Mouse (Mus musculus) lung, postnatal 0 days (tissue): ENCODE data around the gene Adam19. TPM values are rescaled to one million over a fixed set of nuclear protein-coding genes. Genes with fewer than 3 reads are reported as not detected.
A peak's percentile ranks its signal among the peaks of the same experiment; 100 is the strongest.
"Not testable (repeated sequence)": the region's sequence is repeated elsewhere in the genome, so short reads cannot be mapped to it uniquely, and the experiment has no call there.

Experiments used
- ATAC-seq: fragments of 200-750 bp; cut with Nextera tagmentation; 2 replicates; pipeline ENCODE4 v1.8.0; 2017; ENCODE audit warnings: moderate library complexity
- DNase-seq: peaks from one replicate; pipeline ENCODE4 v3.0.0-alpha.2; 2016; ENCODE audit warnings: low spot score
- H3K27ac ChIP-seq: fragments of 300-500 bp; sonication (generic); 2 replicates; pipeline ENCODE4 v1.5.1; 2014; ENCODE audit warnings: antibody characterized with exemption, mild to moderate bottlenecking, low read length, mixed read lengths
- H3K27me3 ChIP-seq: fragments of 300-500 bp; sonication (generic); replicated peaks from 2 replicates; pipeline ENCODE4 v1.6.1; 2014; ENCODE audit warnings: low read length, mixed read lengths; ENCODE audit not compliant: insufficient read depth
- H3K36me3 ChIP-seq: fragments of 300-500 bp; sonication (generic); 2 replicates; pipeline ENCODE4 v1.6.1; 2014; ENCODE audit warnings: low read length, mixed read lengths; ENCODE audit not compliant: insufficient read depth
- H3K4me1 ChIP-seq: fragments of 300-500 bp; sonication (generic); 2 replicates; pipeline ENCODE4 v1.6.1; 2014; ENCODE audit warnings: antibody characterized with exemption, low read depth, low read length, mixed read lengths; ENCODE audit not compliant: insufficient read depth
- H3K4me2 ChIP-seq: fragments of 300-500 bp; sonication (generic); replicated peaks from 2 replicates; pipeline ENCODE4 v1.6.1; 2014; ENCODE audit warnings: low read depth, mild to moderate bottlenecking, low read length, moderate library complexity, mixed read lengths
- H3K4me3 ChIP-seq: fragments of 300-500 bp; sonication (generic); 2 replicates; pipeline ENCODE4 v1.5.1; 2014; ENCODE audit warnings: low read depth, low read length
- H3K9ac ChIP-seq: fragments of 300-500 bp; sonication (generic); replicated peaks from 2 replicates; pipeline ENCODE4 v1.6.1; 2014; ENCODE audit warnings: low read depth, mild to moderate bottlenecking
- H3K9me3 ChIP-seq: fragments of 300-500 bp; sonication (generic); 2 replicates; pipeline ENCODE4 v1.6.1; 2016; ENCODE audit warnings: low read length, mixed read lengths
- CTCF ChIP-seq: IDR thresholded peaks from 2 replicates; pipeline ENCODE4 v1.5.1; 2016; ENCODE audit warnings: antibody characterized with exemption, mild to moderate bottlenecking
- EP300 ChIP-seq: IDR thresholded peaks from 2 replicates; pipeline ENCODE4 v1.6.1; 2016; ENCODE audit warnings: antibody characterized with exemption, mild to moderate bottlenecking, control low read depth
- WGBS: fragments of 180-500 bp; shearing (Covaris S2); extraction: QIAGEN DNeasy Blood & Tissue Kit; methylation state at CpG from one replicate; pipeline ENCODE4 v1.1.7; 2014; 5-methylcytosine and 5-hydroxymethylcytosine counted together
- polyA plus RNA-seq: library from polyadenylated mRNA; unstranded; fragments of >200 nt; fragmentation: Nextera tagmentation; extraction: Ambion mirVana; gene quantifications from 2 replicates; pipeline ENCODE4 v1.2.1, GENCODE M21; 2015

Adam19 gene
- polyA plus RNA-seq, 1 experiment from 2014 or later, result 11.4 TPM

DNA sequence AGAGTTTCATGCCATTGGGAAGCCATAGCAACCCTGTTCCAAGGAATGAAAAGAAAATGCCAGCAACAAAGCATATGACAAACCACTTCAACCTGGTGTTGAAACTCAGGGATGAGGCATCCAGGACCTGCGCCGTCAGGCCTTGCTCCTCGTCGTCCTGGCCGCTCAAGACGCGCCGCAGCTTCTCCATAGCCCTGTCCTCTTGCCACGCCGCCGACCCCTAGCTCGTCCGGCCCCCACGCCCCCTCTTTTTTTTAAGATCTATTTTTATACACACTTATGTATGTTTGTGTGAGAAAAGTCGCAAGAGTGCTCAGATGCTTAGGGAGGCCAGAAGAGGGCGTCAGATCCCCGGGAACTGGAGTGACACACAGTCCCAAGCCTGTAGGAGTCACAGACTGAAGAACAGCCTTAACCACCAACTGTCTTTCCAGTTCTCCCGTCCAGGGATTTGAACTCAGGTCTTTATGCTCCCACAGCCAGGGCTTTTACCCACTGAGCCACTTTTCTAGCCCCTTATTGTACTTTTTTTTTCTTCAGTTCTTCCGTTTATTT, 3.6 kb upstream of the Adam19 start, which contains the start of gene Gm12166:
Gene Gm12166, minus strand, starts transcription at position 217 of the 555 bp plus-strand sequence.
- H3K27ac ChIP-seq, H3K36me3 ChIP-seq, H3K4me3 ChIP-seq, H3K9ac ChIP-seq, H3K9me3 ChIP-seq, H3K4me1 ChIP-seq, H3K27me3 ChIP-seq: not testable (repeated sequence)
- 29% methylated on average over 19 of the region's 19 CpGs for WGBS
- TF ChIP-seq CTCF, result peak; percentile 81
- peak; percentile 47; the same call in 1 of the 2 replicates for ATAC-seq
- H3K4me2 ChIP-seq, result 0 out of 2 replicates have a peak within 1 kb of the TSS, but pooled peaks have one; percentile 28
- peak; percentile 87 for DNase-seq

DNA sequence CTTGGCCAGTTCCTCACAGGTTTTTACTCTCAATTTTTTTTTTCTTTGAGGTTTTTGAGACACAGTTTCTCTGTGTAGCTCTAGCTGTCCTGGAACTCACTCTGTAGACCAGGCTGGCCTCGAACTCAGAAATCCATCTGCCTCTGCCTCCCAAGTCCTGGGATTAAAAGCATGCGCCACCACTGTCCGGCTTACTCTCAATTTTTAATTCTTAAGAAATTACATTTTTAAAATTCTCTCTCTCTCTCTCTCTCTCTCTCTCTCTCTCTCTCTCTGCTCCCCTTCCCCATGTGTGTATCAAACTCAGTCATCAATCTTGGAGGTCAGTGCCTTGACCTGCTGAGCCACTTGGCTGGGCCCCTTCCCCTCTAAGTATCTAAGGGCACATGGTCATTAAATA, 2.3 kb upstream of the Adam19 start:
- not testable (repeated sequence) for H3K27me3 ChIP-seq, H3K36me3 ChIP-seq, H3K4me1 ChIP-seq, H3K9me3 ChIP-seq, H3K27ac ChIP-seq, H3K4me3 ChIP-seq, ATAC-seq, H3K4me2 ChIP-seq, H3K9ac ChIP-seq, DNase-seq
- WGBS, result 93% methylated on average over 3 of the region's 3 CpGs

DNA sequence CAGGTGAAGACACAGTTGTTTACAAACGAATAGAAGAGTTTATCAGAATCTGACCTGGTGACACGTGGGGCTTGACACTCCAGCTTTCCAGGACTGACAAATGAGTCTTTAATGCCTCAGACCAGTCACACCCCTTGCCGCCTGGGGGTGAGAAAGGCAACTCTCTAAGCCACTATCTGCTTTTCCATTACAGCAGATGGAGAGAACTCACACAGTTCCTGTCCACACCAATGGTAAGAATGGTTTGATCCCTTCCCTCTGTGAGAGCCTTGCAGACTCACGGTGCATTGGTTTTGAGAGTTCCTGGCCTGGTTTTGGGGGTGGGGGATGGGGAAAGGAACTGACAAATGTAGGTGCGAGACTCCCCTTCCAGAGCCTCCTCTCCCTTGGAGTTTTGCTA, 1.5 kb upstream of the Adam19 start:
- DNase-seq, result no peak
- Histone ChIP-seq H3K27me3 (no peaks in the 10 kb centered on the region), H3K4me2 (no peak overlapping the region), H3K4me3 (no peak overlapping the region), H3K9ac (no peak overlapping the region), H3K36me3 (no peaks in the 10 kb centered on the region), H3K4me1 (no peaks in the 10 kb centered on the region; the same call in 1 of the 2 replicates), H3K27ac (no peak overlapping the region), H3K9me3 (no peaks in the 10 kb centered on the region)
- ATAC-seq, result no peak
- no peak for TF ChIP-seq CTCF
- no peak for TF ChIP-seq EP300
- 60% methylated on average over 5 of the region's 5 CpGs for WGBS

DNA sequence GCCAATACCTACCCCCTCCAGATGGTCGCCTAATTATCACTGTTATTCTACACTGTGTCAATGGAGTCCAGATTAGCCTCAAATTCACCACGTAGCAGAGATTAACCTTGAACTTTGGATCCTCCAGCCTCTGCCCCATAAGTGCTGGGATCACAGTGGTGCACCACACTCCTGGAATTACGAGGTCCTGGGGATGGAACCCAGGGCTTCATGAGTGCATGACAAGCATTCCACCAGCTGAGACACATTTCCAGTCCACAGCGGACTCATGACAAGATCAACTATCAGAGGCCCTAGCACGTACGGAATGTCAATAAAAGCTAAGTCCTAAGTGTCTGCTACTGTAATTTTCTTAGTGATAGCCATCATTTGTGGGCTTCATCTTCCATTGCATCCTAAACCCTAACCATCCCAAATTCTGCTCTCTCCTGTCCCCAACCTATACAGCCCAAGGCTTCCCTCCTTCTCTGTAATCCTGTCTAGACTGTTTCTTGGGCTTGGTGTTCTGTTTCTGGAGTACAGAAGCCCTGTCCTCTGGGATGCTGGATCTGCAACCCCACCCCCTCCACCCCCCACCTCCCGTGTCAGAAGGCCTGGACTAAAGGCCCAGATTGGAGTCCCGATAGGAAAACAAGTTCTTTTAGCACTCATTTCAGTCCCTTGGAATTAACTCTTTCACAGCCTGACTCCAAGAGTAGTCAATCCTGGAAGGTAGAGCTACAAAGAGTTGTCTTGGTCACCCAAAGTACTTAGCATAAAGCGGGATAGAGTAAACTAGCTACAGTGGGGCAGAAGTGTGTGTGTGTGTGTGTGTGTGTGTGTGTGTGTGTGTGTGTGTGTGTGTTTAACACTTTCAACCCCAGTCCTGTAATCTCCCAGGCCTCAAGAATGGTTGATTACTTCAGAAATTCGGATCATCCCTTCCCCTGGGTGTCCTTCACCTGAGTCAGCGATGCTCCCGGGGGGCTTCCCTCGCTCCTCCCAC, 589 bp upstream of the Adam19 start:
- peak; percentile 44 for DNase-seq
- Histone ChIP-seq H3K27ac (peak overlapping the region; percentile 81), H3K9ac (peak overlapping the region; percentile 83; the same call in 1 of the 2 replicates), H3K27me3 (no peaks in the 10 kb centered on the region), H3K4me3 (peak overlapping the region; percentile 66), H3K4me1 (peaks cover 3% of the 10 kb centered on the region; the same call in 1 of the 2 replicates), H3K9me3 (no peaks in the 10 kb centered on the region), H3K36me3 (no peaks in the 10 kb centered on the region), H3K4me2 (peak overlapping the region; percentile 72)
- no peak for TF ChIP-seq EP300
- TF ChIP-seq CTCF, result no peak
- 26% methylated on average over 12 of the region's 13 CpGs for WGBS
- ATAC-seq, result peak; percentile 10; the same call in 1 of the 2 replicates

DNA sequence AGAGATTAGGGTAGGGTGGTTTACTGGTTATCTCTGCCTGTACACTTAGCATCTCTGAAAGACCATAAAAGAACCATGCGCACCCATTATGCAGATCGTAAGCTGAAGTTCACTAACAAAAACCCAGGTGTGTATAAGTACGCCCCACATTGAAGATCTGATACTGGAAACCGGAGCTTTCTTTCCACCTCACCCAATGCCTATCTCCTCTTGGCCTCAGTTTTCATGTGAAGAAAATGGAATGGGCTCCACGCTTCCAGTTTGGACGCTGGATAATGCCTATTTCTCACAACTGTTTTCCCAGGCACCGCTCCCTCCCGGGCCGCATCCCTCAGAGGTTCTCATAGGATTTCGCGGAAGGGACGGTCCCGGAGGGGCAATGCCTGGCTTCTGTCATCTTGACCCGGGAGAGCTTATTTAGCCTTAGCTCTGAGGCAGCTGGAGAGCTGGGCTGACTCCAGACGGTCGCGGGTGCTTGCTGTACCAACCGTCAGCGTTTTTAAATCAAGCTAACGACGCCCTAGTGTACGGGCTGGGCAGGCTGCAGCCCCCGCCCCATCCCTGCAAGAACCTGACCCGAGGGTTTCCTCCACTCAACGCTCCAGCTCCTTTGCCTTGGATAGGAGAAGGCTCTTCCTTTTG, 1.1 kb downstream of the Adam19 start:
- H3K4me2 ChIP-seq, result peak overlapping the region; percentile 72
- TF ChIP-seq EP300 (no peak), CTCF (no peak)
- peak overlapping the region; percentile 66 for H3K4me3 ChIP-seq
- peak overlapping the region; percentile 81 for H3K27ac ChIP-seq
- peak; percentile 37 for DNase-seq
- H3K9me3 ChIP-seq, result no peaks in the 10 kb centered on the region
- peak; percentile 11 for ATAC-seq
- peaks cover 3% of the 10 kb centered on the region; the same call in 1 of the 2 replicates for H3K4me1 ChIP-seq
- WGBS, result 2% methylated on average over 25 of the region's 25 CpGs
- peak overlapping the region; percentile 83 for H3K9ac ChIP-seq
- no peaks in the 10 kb centered on the region for H3K27me3 ChIP-seq
- no peaks in the 10 kb centered on the region for H3K36me3 ChIP-seq

DNA sequence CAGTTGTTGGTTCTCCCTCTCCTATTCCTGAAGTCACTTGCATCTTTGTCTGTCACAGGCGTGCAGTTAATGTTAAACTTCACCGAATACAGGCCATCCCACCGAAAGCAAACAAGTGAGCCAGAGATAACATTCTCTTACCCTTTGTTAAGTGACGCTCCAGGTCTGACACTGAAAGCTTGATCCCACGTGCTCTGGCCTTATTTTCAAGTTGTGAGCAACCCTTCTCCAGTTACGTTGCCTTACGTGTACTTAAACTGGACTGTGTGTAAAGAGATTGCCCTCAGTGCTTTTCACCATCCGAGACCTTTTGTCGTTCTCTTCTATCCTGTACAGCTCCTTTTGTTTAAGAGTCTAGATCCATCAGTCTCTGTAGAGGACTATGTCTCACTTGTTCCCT, 2.2 kb downstream of the Adam19 start:
- WGBS, result 26% methylated on average over 9 of the region's 9 CpGs
- peak overlapping the region; percentile 8; the same call in 1 of the 2 replicates for H3K9ac ChIP-seq
- peak overlapping the region; percentile 66; the same call in 1 of the 2 replicates for H3K4me3 ChIP-seq

More for the DNA sequence above, 2.2 kb downstream of the Adam19 start:
- H3K27ac ChIP-seq, result 0 out of 2 replicates have a peak overlapping the region, but pooled peaks have one; percentile 7
- H3K9me3 ChIP-seq, result no peaks in the 10 kb centered on the region
- peak overlapping the region; percentile 72 for H3K4me2 ChIP-seq
- H3K4me1 ChIP-seq, result peaks cover 3% of the 10 kb centered on the region; the same call in 1 of the 2 replicates
- no peak for ATAC-seq
- H3K36me3 ChIP-seq, result no peaks in the 10 kb centered on the region
- DNase-seq, result no peak
- no peak for TF ChIP-seq CTCF
- TF ChIP-seq EP300, result no peak
- H3K27me3 ChIP-seq, result no peaks in the 10 kb centered on the region
